Mouse (Mus musculus) testis, adult 2 months (tissue): ENCODE data around the gene Ltv1.

Experiments
- CTCF ChIP-seq: fragments of 200-500 bp; IDR thresholded peaks from 2 replicates; pipeline ENCODE4 v1.5.1; 2012; ENCODE audit warnings: low read depth, mild to moderate bottlenecking, inconsistent platforms, low read length, moderate library complexity; ENCODE audit not compliant: control insufficient read depth, insufficient read depth, insufficient replicate concordance
- POLR2A ChIP-seq: fragments of 200-500 bp; IDR thresholded peaks from 2 replicates; pipeline ENCODE4 v1.6.1; 2012; ENCODE audit warnings: low read depth, mild to moderate bottlenecking, inconsistent platforms, low read length, moderate library complexity; ENCODE audit not compliant: control insufficient read depth

DNA sequence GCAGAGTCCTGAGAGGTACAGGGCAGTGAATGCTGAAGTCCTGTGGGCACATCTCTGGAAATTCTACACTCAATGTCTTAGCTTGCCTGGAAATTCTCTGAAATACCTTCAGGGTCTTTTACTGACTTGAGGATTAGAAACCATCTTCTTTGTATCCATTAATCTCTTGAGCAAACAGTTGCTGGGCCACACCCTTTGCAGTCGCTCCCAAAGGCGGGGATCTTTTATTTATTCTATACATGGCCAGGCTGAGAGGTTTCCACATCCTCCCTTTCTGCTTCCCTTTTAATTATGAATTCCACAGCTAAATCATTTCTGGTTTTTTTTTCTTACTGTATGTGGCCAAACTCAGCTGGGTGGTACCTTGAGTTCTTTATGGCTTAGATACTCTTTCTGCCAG is 52.5 kb downstream of the Ltv1 start:
- TF ChIP-seq CTCF (no peak), POLR2A (no peak)
